Mouse (Mus musculus) heart, embryonic 11.5 days (tissue): Measurements from ENCODE around the gene Gfod1. TPM values are rescaled to one million over a fixed set of nuclear protein-coding genes. Genes with fewer than 3 reads are reported as not detected.

Experiments used
- ATAC-seq: fragments of 200-750 bp; cut with Nextera tagmentation; replicated peaks from 2 replicates; pipeline ENCODE4 v1.8.0; 2017; ENCODE audit warnings: moderate library complexity; ENCODE audit not compliant: insufficient number of reproducible peaks, low FRiP score, low TSS enrichment
- H3K27ac ChIP-seq: fragments of 300-500 bp; sonication (generic); 2 replicates; pipeline ENCODE4 v1.5.1; 2014; ENCODE audit warnings: mild to moderate bottlenecking, low read depth, low read length
- H3K27me3 ChIP-seq: fragments of 300-500 bp; sonication (generic); 2 replicates; pipeline ENCODE4 v1.6.1; 2014; ENCODE audit warnings: mild to moderate bottlenecking, low read length, mixed read lengths; ENCODE audit not compliant: control insufficient read depth, insufficient read depth
- H3K36me3 ChIP-seq: fragments of 300-500 bp; sonication (generic); 2 replicates; pipeline ENCODE4 v1.6.1; 2014; ENCODE audit warnings: mild to moderate bottlenecking, low read length, moderate library complexity, mixed read lengths; ENCODE audit not compliant: control insufficient read depth, insufficient read depth
- H3K4me1 ChIP-seq: fragments of 300-500 bp; sonication (generic); 2 replicates; pipeline ENCODE4 v1.6.1; 2014; ENCODE audit warnings: low read length; ENCODE audit not compliant: control insufficient read depth, insufficient read depth
- H3K4me2 ChIP-seq: fragments of 300-500 bp; sonication (generic); 2 replicates; pipeline ENCODE4 v1.6.1; 2014; ENCODE audit warnings: mild to moderate bottlenecking, moderate library complexity
- H3K4me3 ChIP-seq: fragments of 300-500 bp; sonication (generic); 2 replicates; pipeline ENCODE4 v1.5.1; 2014; ENCODE audit warnings: low read depth, low read length
- H3K9ac ChIP-seq: fragments of 300-500 bp; sonication (generic); 2 replicates; pipeline ENCODE4 v1.6.1; 2014; ENCODE audit warnings: mild to moderate bottlenecking, low read depth, low read length, moderate library complexity
- H3K9me3 ChIP-seq: fragments of 300-500 bp; sonication (generic); replicated peaks from 2 replicates; pipeline ENCODE4 v1.6.1; 2016; ENCODE audit warnings: low read length; ENCODE audit not compliant: control insufficient read depth
- WGBS: fragments of 180-500 bp; shearing (Covaris S2); extraction: QIAGEN DNeasy Blood & Tissue Kit; methylation state at CpG from one replicate; pipeline ENCODE4 v1.1.7; 2014; ENCODE audit not compliant: insufficient replicate concordance; 5-methylcytosine and 5-hydroxymethylcytosine counted together
- polyA plus RNA-seq: library from polyadenylated mRNA; unstranded; fragments of >200 nt; fragmentation: Nextera tagmentation; extraction: Ambion mirVana; gene quantifications from 2 replicates; pipeline ENCODE4 v1.2.1, GENCODE M21; 2014

Gene Gfod1
- polyA plus RNA-seq, 1 experiment from 2014 or later = 1.5 TPM

DNA sequence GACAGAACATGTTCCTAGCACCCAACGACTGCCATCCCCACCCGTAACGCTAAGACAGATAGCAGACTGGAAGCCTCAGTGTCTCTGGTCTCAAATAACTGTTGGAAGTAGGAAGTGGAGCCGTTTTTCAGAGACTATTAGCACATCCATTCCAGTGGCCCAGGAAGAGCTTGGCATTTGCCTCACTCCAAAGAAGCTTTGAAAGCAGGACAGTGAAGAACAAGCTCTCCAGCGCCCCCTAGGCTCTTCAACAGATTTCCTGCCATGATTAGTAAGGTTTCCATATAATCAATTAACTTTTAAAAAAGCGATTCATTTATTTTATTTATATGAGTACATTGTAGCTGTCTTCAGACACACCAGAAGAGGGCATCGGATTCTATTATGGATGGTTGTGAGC lies 28.6 kb upstream of the Gfod1 start:
- Histone ChIP-seq H3K4me3 (no peak overlapping the region), H3K27ac (no peak overlapping the region), H3K4me2 (no peak overlapping the region), H3K9me3 (no peaks in the 10 kb centered on the region), H3K27me3 (no peaks in the 10 kb centered on the region), H3K4me1 (no peaks in the 10 kb centered on the region), H3K9ac (no peak overlapping the region), H3K36me3 (no peaks in the 10 kb centered on the region)
- WGBS = 48% methylated on average over 7 of the region's 7 CpGs
- no peak for ATAC-seq

DNA sequence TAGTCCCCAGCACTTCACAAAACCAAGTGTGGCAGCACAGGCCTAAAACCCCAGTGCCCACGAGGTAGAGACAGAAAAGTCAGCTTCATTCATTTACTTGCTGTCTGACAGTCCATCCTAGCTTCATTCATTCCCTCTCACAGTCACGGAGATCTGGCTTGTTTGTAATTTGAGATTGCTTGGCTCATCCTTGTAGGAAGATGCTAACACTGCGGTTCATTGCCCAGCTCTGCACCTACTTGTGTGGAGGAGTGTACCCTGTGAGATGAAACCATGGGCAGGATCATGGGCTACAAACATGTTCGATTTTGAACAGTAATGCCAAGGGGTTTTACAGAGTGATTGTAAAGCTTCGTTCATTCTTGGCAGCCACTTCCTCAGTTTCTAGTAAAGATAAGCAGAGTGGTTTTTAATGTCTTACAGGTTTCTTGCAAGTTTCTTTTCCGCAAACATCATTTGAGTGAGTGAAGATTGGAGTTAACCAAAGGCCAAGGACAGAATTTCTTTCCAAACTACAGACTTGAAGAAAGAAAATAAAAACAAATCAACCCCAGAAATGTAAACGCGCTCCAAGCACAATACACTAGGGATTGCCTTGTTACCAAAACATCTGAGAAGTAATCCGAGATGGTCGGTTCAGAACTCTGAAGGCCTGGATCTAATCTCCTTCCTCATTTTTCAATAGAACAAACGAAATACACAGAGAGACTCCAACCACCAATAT lies 27.9 kb upstream of the Gfod1 start:
- Histone ChIP-seq H3K4me1 (no peaks in the 10 kb centered on the region), H3K9ac (no peak overlapping the region), H3K9me3 (no peaks in the 10 kb centered on the region), H3K27ac (no peak overlapping the region), H3K4me2 (no peak overlapping the region), H3K27me3 (no peaks in the 10 kb centered on the region), H3K36me3 (no peaks in the 10 kb centered on the region), H3K4me3 (no peak overlapping the region)
- no peak for ATAC-seq
- 55% methylated on average over 11 of the region's 11 CpGs for WGBS

DNA sequence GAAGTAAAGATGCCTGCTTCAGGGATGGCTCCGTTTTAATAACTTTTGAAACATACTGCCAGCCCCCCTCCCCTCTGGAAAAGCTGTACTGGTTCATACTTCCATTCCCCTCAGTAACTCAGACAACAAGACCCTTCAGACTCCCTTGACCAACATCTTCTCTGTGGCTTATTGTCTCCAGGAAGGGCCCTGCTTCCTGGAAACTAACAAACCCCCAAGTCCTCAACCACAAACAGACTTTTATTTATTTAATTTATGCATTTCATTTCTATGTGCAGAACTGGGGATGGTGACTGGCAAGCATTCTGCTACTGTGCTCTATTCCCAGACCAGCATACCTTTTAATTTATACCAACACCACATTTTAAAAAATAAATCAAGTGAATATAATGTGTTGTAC lies 21.5 kb upstream of the Gfod1 start:
- Histone ChIP-seq H3K9ac (no peak overlapping the region), H3K36me3 (no peaks in the 10 kb centered on the region), H3K27me3 (no peaks in the 10 kb centered on the region), H3K27ac (no peak overlapping the region), H3K4me3 (no peak overlapping the region), H3K4me2 (no peak overlapping the region), H3K9me3 (no peaks in the 10 kb centered on the region), H3K4me1 (no peaks in the 10 kb centered on the region)
- ATAC-seq = no peak
- WGBS = 73% methylated on average over 1 of the region's 1 CpGs

DNA sequence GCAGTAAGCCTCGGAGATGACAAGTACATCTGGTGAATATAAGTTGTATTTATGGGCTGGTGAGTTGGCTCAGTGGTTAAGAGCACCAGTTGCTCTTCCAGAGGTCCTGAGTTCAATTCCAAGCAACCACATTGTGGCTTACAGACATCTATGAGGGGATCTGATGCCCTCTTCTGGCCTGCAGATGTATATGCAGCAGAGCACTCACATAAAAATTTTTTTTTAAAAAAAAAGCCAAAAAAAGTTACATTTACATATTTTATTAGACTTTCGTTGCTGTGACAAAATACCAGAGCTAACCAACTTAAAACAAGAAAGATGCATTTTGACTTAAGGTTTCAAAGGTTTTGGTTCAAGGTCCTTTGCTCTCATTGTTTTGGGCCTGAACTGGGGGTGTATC lies 17.5 kb upstream of the Gfod1 start:
- Histone ChIP-seq H3K9ac (no peak overlapping the region), H3K4me3 (no peak overlapping the region), H3K4me2 (no peak overlapping the region), H3K27me3 (no peaks in the 10 kb centered on the region), H3K4me1 (no peaks in the 10 kb centered on the region), H3K27ac (no peak overlapping the region), H3K36me3 (no peaks in the 10 kb centered on the region), H3K9me3 (no peaks in the 10 kb centered on the region)
- ATAC-seq = no peak
- 61% methylated on average over 2 of the region's 2 CpGs for WGBS

DNA sequence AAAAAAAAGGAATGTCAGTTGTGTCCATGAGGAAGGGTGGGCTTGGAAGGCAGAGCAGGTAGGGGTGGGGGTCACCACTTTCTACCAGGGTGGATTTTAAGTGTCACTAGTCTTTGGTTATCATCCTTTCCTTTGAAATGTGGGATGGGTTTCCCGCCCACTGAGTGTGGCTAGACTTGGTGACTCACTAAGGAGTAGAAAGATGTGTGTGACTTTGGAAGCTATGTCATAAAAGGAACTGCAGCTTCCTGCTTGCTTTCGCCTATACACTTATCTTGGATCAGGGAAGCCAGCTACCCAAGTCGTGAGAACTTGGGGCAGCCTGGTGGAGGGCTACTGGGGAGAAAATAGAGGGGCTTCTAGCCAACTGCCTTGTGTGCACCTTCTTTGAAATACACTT lies 15.4 kb upstream of the Gfod1 start:
- WGBS = 55% methylated on average over 3 of the region's 3 CpGs
- ATAC-seq = no peak
- no peaks in the 10 kb centered on the region for H3K27me3 ChIP-seq

DNA sequence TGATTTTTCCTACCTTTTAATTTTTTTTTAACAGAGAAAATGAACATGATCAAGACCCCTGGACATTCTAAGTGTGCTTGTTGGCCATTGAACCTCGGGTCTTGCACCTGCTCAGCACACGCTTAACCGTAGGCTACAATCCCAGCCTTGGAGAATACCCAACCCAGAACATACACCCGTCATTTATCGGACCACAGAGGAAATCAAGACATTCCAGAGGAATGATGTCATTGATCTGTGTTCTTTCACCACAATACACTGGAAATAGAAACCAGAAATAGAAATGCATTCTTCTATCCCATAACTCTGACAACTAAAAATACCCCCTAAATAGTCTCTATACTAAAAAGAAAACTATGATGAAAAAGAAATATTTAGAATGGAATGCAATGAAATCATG lies 13.4 kb upstream of the Gfod1 start:
- Histone ChIP-seq H3K4me3 (no peak overlapping the region), H3K4me1 (no peaks in the 10 kb centered on the region), H3K36me3 (no peaks in the 10 kb centered on the region), H3K9me3 (no peaks in the 10 kb centered on the region), H3K9ac (no peak overlapping the region), H3K27ac (no peak overlapping the region), H3K4me2 (no peak overlapping the region), H3K27me3 (no peaks in the 10 kb centered on the region)
- WGBS = 52% methylated on average over 5 of the region's 5 CpGs
- no peak for ATAC-seq

More for the DNA sequence above, 15.4 kb upstream of the Gfod1 start:
- Histone ChIP-seq H3K4me1 (no peaks in the 10 kb centered on the region), H3K36me3 (no peaks in the 10 kb centered on the region), H3K9ac (no peak overlapping the region), H3K4me2 (no peak overlapping the region), H3K9me3 (no peaks in the 10 kb centered on the region), H3K27ac (no peak overlapping the region), H3K4me3 (no peak overlapping the region)

DNA sequence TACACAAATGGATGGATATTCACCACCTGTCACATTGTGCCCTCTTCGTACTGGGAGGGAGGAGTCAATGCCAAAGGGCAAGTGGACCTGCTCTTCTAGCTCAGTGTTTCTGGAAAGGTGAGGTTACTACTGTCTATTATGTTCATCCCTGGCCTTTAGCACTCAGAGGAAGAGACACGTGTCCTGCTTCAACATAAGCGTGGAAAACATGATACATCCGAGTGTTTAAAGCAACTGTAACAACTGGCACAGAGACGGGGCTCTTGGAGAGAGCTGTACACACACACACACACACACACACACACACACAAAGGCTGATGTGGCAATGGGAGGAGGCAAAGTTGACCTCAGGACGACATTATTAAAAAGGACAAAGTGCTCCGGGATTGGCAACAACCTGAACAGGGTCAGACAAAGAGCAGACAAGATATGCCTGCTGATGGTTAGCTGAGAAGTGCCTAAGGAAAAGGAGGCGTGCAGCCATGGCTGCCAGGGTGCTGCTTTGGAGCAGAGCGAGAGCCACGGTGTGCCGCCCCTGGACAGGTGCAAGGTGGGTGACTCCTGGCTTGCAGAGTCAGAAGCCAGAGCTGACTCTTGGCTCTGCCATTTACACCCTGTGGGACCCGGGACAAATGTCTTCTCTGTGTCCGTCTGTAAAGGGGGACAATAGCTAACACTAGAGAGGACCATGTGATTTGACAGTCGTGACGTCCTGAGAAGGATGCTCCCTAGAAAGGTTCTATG lies 1.4 kb upstream of the Gfod1 start:
- no peak overlapping the region for H3K4me3 ChIP-seq
- 66% methylated on average over 15 of the region's 15 CpGs for WGBS
- no peaks in the 10 kb centered on the region for H3K36me3 ChIP-seq
- no peak overlapping the region for H3K9ac ChIP-seq
- peaks cover 5% of the 10 kb centered on the region; the same call in 1 of the 2 replicates for H3K9me3 ChIP-seq
- H3K27me3 ChIP-seq = 0 out of 2 replicates have a peak, but pooled peaks cover 3% of the 10 kb centered on the region
- no peak overlapping the region for H3K27ac ChIP-seq
- H3K4me2 ChIP-seq = peak overlapping the region; percentile 81
- no peak for ATAC-seq
- H3K4me1 ChIP-seq = peaks cover 26% of the 10 kb centered on the region

DNA sequence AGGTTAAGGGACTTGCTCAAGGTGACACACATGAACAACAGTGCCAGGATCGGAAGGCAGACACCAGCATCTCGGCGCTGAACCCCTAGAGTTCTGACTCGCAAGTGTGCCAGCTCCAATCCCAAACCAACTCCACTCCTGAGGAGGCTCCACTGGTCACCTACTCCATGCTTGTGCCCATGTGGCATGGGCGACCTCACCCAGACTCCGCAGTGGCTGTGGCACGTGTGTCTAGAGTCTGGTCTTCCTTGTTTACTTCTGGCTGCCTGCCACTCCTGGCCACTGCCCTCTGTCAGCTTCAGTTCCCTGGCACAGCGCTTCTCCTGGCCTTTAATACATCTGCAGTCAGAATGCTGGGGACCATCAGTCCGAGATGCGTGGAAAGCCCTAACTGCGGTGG lies 728 bp upstream of the Gfod1 start:
- peaks cover 5% of the 10 kb centered on the region; the same call in 1 of the 2 replicates for H3K9me3 ChIP-seq
- 18% methylated on average over 11 of the region's 11 CpGs for WGBS
- H3K4me3 ChIP-seq = peak overlapping the region; percentile 73
- H3K27me3 ChIP-seq = 0 out of 2 replicates have a peak, but pooled peaks cover 3% of the 10 kb centered on the region
- H3K36me3 ChIP-seq = no peaks in the 10 kb centered on the region
- no peak for ATAC-seq
- H3K4me1 ChIP-seq = peaks cover 27% of the 10 kb centered on the region
- peak overlapping the region; percentile 64 for H3K9ac ChIP-seq
- peak overlapping the region; percentile 81 for H3K4me2 ChIP-seq
- no peak overlapping the region for H3K27ac ChIP-seq
